Mouse (Mus musculus) heart, adult 8-10 months (tissue): ENCODE results near the gene Ranbp3. TPM values are rescaled to one million over a fixed set of nuclear protein-coding genes. Genes with fewer than 3 reads are reported as not detected.

Source experiments
- DNase-seq: peaks from one replicate; pipeline ENCODE4 v3.0.0; 2022; ENCODE audit warnings: low spot score
- total RNA-seq, 4 experiments: library from RNA; stranded (reverse); gene quantifications; 2 replicates each; pipeline ENCODE4 v1.2.4; 2022

Ranbp3 gene
- total RNA-seq, 4 experiments from 2014 or later = 33.8 to 39.3 (median 37.5) TPM

- DNase-seq = no peak
These were observed 738 bp downstream of the Ranbp3 start for GRCm38 (mm10) chr17:56673647-56674416.

- DNase-seq = no peak
These were observed 8.7 kb downstream of the Ranbp3 start for GRCm38 (mm10) chr17:56681791-56682190.

- DNase-seq = no peak
These were observed 9.8 kb downstream of the Ranbp3 start for GRCm38 (mm10) chr17:56682880-56683279.

DNA sequence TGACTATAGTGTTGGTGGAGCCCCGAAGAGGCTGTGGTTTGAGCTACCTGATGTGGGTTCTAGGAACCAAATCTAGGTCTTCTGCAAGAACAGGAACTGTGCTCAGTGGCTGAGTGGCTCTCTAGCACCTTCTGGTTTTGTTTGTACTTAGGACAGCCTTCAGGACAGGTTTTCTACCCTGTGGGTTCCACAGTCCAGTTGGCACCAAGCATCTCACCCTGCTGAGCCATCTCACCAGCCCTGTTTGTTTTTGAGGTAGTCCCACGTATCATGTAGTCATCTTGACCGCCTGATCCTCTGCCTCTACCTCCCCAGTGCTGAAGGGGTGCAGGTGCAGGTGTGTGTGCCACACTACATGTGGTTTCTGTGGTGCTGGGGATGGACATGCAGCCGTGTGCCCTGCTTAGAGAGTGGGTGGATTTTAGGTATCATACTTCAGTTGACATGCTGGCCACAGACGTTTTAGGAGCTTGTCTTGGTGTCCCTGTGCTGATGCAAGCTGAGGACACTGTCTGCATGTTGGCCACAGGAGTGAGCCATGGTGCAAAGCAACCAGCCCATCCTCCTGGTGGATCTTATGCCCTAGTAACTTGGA lies 10.5 kb downstream of the Ranbp3 start:
- no peak for DNase-seq

DNA sequence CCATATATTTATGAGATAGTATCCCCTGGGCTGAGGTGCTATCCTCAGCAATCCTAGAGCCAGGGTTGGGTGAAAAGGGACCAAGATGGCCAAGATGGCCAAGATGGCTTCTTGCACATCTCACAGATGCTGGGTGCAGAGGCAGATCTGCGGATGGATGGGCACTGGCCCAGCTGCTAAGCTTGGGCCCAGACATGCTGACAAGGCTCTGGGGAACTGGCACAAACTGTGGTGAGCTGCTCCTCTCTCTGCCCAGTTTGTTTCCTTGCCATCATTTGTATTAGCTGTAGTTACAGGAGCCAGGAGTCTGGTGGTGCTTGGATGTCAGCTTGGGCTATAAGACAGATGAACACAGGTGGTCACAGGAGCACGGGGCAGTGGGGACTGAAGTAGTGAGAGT lies 11.6 kb downstream of the Ranbp3 start:
- DNase-seq = no peak

- DNase-seq = no peak
These were observed 13.7 kb downstream of the Ranbp3 start for GRCm38 (mm10) chr17:56686801-56687200.

DNA sequence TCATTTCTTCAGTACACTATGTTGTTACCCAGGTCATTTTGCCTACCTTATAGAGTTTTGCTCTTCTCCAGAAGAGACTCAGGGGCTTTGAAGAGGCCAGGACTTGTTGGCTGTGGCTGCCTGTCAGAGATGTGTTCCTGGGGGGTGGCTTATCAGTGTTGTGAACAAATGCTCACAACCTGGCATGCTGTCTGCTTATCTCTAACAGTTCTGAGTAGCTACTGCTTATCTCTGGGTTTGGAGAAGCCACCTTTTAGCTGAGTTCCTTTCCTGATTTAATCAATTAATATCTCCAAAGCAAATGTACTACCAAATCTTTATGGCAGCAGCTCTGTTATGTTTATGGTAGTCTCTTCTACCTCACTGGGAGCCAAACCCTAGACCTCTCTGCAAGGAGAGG lies 15.0 kb downstream of the Ranbp3 start:
- DNase-seq = no peak

- no peak for DNase-seq
These were observed 15.6 kb downstream of the Ranbp3 start for GRCm38 (mm10) chr17:56688689-56689088.

- DNase-seq = no peak
These were observed 20.3 kb downstream of the Ranbp3 start for GRCm38 (mm10) chr17:56693395-56693794.

DNA sequence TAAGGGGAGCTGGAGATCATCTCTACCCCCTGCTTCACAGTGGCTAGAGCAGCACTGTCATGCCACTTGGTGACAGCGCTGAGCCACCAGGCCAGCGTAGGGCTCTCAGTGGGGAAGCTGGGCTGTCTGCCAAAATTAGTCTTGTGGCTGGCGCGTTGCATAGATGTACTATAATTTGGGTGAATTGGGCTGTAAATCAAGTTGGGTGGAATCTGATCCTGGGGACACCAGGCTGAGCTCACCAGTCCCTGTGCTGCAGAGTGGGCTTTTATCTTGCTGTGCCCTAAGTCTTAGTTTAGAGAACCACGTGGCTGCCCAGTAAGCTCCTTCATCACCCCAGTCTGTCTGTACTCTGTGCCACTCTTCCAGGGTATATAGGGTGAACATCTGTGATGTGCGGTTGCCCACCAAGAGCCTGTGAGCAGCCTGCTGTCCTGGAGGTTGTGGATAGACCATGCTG lies 20.8 kb downstream of the Ranbp3 start:
- peak; percentile 57 for DNase-seq

DNA sequence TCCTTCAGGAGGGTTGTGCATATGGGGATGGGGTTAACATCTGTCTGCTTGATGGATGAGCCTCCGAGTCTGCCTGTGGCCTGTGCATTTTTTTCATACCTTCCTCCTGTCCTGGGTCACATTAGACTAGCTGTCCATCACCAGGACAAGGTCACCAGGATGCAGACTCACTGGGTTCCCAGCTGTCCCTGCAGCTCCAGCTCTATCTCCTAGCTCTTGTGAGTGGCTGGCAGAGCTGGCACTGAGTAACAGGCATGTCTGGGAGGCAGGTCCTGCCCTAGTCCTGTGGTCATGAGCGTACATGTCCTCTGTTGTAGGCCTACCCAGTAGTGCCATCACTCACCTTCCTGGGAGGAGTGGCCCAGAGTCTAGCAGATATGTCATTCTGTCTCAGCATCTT lies 27.4 kb downstream of the Ranbp3 start:
- DNase-seq = peak; percentile 20

DNA sequence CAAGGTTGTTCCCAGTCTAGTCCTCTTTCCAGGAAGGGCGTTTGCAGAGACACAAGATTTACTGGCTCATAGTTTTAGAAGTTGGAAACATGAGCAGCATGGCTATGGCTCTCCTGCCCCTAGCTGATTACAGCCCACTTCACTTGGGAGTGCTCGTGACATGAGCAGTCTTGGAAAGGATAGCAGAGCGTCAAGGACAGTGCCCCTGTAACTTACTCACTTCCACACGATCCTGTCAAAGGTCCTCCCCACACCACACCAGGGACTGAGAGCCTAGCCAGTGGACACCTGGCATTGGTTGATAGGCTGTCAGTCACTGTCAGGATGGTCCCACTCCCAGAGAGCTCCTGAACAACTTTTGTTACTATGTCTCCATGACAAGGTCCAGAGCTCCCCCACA lies 29.9 kb downstream of the Ranbp3 start:
- DNase-seq = no peak

DNA sequence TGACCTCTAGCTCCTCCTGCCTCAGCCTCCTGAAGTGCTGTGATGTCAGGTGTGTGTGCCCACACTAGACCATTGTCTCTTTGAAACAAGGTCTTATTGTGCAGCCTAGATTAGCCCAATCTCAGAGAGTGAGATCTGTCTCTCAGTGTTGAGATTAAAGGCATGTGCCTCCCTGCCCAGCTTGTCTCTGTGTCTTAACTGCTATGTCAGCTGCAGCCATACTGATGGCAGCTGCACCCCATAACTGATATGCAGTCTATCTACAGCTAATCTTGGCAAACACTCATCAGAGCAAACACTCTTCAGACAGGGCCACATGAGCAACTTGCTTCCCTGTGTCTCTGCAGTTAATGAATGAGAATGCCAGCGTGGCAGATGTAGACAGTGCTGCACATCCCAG lies 33.4 kb downstream of the Ranbp3 start:
- DNase-seq = no peak

- DNase-seq = no peak
These were observed 35.6 kb downstream of the Ranbp3 start for GRCm38 (mm10) chr17:56708692-56709091.

DNA sequence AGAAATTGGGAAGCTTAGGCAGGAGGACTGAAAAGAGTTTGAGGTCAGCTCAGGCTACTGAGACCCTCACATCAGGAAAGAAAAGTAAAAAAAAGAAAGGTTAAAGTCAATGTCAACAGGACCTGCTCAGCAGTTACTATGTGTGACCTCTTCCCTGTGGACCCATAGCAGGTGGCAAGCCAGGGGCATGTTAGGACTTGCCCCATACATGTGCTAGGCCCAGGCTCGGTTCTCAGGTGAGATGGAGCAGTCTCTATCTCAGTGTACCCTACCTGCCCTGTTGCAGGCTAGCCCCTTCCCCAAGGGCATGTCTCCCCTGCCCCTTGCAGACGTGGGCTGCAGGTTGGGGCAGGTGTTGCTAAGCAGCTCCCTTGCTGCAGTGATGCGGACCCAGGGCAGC lies 36.6 kb downstream of the Ranbp3 start:
- no peak for DNase-seq

- DNase-seq = no peak
These were observed 42.3 kb downstream of the Ranbp3 start for GRCm38 (mm10) chr17:56715360-56715759.

- DNase-seq = no peak
These were observed 43.0 kb downstream of the Ranbp3 start for GRCm38 (mm10) chr17:56715914-56716654.

- DNase-seq = peak; percentile 97
These were observed 43.7 kb downstream of the Ranbp3 start for GRCm38 (mm10) chr17:56716655-56717362.

DNA sequence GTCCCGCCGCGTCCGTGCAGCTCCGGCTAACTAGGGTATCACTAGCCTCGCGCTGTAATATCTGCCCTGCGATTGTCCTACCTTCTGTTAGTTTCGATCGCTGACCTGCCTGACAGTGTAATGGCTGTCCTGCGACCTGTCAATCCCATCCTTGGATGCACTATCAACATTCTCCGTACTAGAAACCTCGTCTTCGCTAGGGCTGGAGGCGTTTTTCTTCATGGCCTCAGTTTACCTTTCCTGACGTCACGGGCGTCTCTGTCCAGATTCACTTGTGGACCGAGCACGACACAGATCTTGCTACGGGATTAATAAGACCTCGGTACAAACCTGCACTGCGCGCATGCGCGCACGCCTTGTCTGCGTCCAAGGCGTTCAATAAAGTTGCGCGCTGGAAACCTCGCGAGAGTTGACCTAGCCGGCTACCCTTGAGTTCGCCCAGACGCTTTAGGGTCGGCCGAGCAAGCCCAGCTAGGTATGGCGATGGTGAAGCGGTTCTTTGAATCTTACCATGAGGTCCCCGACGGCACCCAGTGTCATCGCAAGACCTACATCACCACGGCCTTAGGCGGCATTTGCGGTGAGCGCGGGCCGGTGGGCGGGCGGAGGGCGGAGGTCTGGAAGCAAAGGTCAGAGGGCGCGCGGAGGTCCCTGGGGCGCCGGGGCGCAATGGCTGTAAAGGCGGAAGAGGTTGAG lies 44.4 kb downstream of the Ranbp3 start, which contains the start of the genes Ndufa11 and Vmac:
Gene Ndufa11 (plus strand): TSS at position 405 of the 696 bp plus-strand sequence.
Gene Vmac (minus strand): TSS at position 660 of the 696 bp plus-strand sequence.
- peak; percentile 93 for DNase-seq

- no peak for DNase-seq
These were observed 49.3 kb downstream of the Ranbp3 start for GRCm38 (mm10) chr17:56722441-56722840.
